Mouse (Mus musculus) neutrophil, adult 5-6 weeks (primary cell): ENCODE measurements at regions not wholly inside any gene's neighbourhood (a gene's known extent, or its start where the extent isn't known, plus 50 kb on each side); places are given as distances from the start of the nearest gene placed in this dataset.
"Not testable (repeated sequence)": the region's sequence is repeated elsewhere in the genome, so short reads cannot be mapped to it uniquely, and the experiment has no call there.

Source experiments
- ATAC-seq: fragments of 151-379, 151-347 bp; 2 replicates; pipeline ENCODE4 v1.8.0; 2017; ENCODE audit warnings: mild to moderate bottlenecking, moderate TSS enrichment; ENCODE audit not compliant: insufficient number of reproducible peaks, poor library complexity, low FRiP score, severe bottlenecking; ENCODE audit errors: extremely low read depth

GRCm38 (mm10) chr16:76497041-76497808 is 123.6 kb upstream of the Nrip1 start:
- no peak for ATAC-seq

- ATAC-seq, result no peak
These were observed 109.8 kb upstream of the Nrip1 start for GRCm38 (mm10) chr16:76483419-76483818.

GRCm38 (mm10) chr16:76481966-76482365 is 108.3 kb upstream of the Nrip1 start:
- ATAC-seq, result no peak

- ATAC-seq, result no peak
These were observed 103.8 kb upstream of the Nrip1 start for GRCm38 (mm10) chr16:76477474-76477873.

GRCm38 (mm10) chr16:76474481-76474880 is 100.9 kb upstream of the Nrip1 start:
- no peak for ATAC-seq

GRCm38 (mm10) chr16:76472386-76472785 is 98.8 kb upstream of the Nrip1 start:
- no peak for ATAC-seq

GRCm38 (mm10) chr16:76471081-76471480 is 97.5 kb upstream of the Nrip1 start:
- no peak for ATAC-seq

- no peak for ATAC-seq
These were observed 85.9 kb upstream of the Nrip1 start for GRCm38 (mm10) chr16:76459521-76459920.

- ATAC-seq, result not testable (repeated sequence)
These were observed 82.6 kb upstream of the Nrip1 start for GRCm38 (mm10) chr16:76456300-76456599.

- ATAC-seq, result no peak
These were observed 82.1 kb upstream of the Nrip1 start for GRCm38 (mm10) chr16:76455499-76456299.

- no peak for ATAC-seq
These were observed 81.3 kb upstream of the Nrip1 start for GRCm38 (mm10) chr16:76454741-76455465.

GRCm38 (mm10) chr16:76453457-76454200 is 80.0 kb upstream of the Nrip1 start:
- no peak for ATAC-seq

GRCm38 (mm10) chr16:76448773-76449172 is 75.1 kb upstream of the Nrip1 start:
- ATAC-seq, result no peak

- no peak for ATAC-seq
These were observed 73.4 kb upstream of the Nrip1 start for GRCm38 (mm10) chr16:76447033-76447432.

- no peak for ATAC-seq
These were observed 71.0 kb upstream of the Nrip1 start for GRCm38 (mm10) chr16:76444668-76445067.

- no peak for ATAC-seq
These were observed 69.0 kb upstream of the Nrip1 start for GRCm38 (mm10) chr16:76442635-76443034.

GRCm38 (mm10) chr16:76441803-76442448 is 68.3 kb upstream of the Nrip1 start:
- no peak for ATAC-seq

- no peak for ATAC-seq
These were observed 64.7 kb upstream of the Nrip1 start for GRCm38 (mm10) chr16:76438093-76438883.
